Mouse (Mus musculus) layer of hippocampus, adult 11-12 months (tissue): Measurements from ENCODE around the gene Foxi3.
A peak's percentile ranks its signal among the peaks of the same experiment; 100 is the strongest.

Experiments used
- DNase-seq: peaks from one replicate; pipeline ENCODE4 v3.0.0; 2022; ENCODE audit warnings: low spot score

Foxi3 gene

DNA sequence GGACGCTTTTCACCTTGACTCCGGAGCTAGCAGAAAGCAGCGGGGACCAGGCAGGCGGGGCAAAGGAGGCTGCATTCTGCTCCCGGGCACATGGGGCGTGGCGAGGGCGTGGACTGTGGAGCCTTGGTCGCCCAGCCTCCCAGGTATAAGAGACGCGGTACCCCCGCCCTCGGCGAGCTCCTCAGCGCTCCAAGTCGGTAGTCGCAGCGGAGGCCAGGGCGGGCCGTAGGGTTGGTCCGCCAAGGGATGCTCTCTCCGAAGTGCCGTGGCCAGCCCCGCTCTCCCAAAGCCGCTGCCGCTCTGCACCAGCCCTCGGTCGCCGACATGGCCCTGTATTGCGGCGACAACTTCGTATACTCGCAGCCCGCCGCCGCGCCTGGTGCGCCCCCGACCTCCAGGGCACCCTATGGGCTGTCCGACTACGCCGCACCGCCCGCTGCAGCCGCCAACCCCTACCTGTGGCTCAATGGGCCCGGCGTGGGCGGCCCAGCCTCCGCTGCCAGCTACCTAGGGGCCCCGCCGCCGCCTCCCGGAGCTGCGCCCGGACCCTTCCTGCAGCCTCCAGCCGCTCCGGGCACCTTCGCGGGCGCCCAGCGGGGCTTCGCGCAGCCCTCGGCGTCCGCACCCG is at the start of gene Foxi3:
Gene Foxi3 (plus strand): TSS at position 247 of the 628 bp plus-strand sequence.
- no peak for DNase-seq

GRCm38 (mm10) chr6:70909572-70909971 is 46.8 kb upstream of the Foxi3 start:
- DNase-seq, result no peak

- DNase-seq, result no peak
These were observed 46.0 kb upstream of the Foxi3 start for GRCm38 (mm10) chr6:70910285-70910684.

GRCm38 (mm10) chr6:70911668-70912395 is 44.5 kb upstream of the Foxi3 start:
- DNase-seq, result peak; percentile 60

- no peak for DNase-seq
These were observed 44.0 kb upstream of the Foxi3 start for GRCm38 (mm10) chr6:70912396-70912765.

DNA sequence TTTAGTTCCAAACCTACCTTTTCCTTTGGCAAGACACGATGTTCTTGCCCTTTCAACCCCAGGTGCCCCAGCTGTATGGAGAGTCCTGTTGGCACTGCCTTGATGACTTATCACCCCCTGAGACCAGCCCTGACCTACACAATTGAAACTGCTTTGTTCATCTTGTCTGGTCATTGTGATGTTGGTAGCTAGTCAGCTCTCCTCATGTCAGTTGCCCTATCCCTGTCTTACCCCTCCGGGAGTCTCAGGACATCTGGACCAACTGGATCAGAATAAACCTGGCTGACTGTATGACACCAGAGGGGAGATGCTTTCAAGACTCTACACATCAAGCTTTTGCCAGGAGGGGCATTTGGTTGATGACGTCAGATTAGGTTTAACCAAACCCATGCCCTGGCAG is 37.5 kb upstream of the Foxi3 start, which contains the start of gene Tex37:
Gene Tex37 (minus strand): TSS at position 101 of the 400 bp plus-strand sequence.
- no peak for DNase-seq

DNA sequence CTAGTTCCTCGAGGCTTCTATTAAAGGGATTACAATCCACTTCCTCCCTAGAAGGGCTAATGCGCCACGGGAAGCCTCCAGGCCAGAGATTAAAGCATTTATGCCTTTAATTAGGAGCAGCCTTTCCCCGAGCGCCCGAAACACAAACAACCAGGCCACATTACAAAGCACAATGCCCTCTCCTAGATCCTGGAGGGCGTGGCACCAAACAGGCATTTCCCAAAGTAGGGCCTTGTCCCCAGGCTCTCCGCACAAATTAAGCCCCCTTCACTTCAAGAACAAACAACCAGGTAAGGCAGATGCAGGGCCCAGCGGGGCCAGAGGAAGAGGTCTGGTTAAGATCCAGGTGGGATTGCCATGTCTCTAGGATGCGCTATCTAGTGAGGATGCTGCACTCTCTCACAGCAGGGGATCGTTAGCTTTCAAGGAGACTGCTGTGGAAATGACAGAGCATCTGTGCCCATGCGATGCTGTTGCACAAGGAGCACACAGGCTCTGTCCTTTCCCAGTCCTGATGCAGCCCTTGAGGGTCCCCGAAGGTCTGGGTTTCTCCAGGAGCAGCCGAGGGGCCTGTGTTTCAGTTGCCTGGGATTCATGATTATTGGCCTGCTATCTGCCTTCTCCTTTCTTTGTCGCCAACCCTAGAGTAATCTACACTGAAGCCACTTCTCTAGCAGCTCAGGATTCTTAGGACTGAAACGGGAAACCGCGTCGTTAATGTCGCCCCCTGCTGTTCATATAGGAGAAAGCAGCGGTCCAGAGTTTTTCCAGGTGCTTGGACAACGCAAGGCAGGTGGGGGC is 34.9 kb upstream of the Foxi3 start:
- peak; percentile 44 for DNase-seq

GRCm38 (mm10) chr6:70931801-70932200 is 24.5 kb upstream of the Foxi3 start:
- no peak for DNase-seq

DNA sequence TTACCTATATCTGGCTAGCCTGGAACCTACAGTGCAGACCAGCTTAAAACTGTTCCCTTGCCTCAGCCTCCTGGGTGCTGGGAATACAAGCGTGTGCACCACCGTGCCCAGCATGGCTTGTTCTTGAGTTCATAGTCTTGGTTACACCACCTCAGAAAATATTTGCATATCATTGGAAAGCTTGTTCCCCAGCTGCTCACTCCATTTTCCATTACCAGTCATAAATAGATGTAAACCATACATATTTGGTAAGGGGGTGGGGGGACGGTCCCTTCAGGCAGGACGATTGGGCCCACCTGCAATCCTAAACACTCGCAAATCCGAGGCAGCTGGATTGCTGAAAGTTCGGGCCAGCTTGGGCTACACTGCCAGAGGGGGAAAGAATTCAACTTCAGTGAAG is 3.1 kb upstream of the Foxi3 start:
- no peak for DNase-seq

GRCm38 (mm10) chr6:70954040-70954439 is 2.3 kb upstream of the Foxi3 start:
- no peak for DNase-seq

- DNase-seq, result no peak
These were observed 985 bp upstream of the Foxi3 start for GRCm38 (mm10) chr6:70955291-70955800.

DNA sequence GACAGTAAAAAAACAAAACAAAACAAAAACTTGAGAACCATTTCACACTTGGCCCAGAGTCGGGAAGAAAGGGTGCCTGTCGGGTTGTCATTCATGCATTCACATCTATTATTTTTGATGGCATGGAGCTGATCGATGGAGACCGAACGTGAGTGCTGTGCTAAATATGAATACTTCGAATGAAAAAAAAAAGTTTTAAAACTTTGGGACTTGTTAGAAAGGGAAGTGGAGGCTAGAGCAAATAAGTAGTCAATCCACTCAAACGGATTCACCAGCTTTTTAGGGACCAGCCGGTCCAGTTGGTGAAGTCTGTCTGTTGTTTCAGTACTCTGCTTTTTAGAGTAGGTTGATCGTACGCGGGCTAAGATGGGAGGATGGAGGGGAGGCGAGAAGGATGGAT is 490 bp upstream of the Foxi3 start:
- DNase-seq, result no peak

DNA sequence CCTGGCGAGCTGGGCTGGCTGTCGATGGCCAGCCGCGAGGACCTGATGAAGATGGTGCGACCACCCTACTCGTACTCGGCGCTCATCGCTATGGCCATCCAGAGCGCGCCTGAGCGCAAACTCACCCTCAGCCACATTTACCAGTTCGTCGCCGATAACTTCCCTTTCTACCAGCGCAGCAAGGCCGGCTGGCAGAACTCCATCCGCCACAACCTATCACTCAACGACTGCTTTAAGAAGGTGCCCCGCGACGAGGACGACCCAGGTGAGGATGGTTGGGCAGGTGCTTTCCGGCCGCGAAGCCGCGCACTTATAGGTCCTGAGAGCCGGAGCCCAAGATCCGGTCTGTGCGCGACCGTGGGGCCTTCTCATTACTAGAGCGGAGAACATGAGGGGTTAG is 605 bp downstream of the Foxi3 start:
- no peak for DNase-seq

DNA sequence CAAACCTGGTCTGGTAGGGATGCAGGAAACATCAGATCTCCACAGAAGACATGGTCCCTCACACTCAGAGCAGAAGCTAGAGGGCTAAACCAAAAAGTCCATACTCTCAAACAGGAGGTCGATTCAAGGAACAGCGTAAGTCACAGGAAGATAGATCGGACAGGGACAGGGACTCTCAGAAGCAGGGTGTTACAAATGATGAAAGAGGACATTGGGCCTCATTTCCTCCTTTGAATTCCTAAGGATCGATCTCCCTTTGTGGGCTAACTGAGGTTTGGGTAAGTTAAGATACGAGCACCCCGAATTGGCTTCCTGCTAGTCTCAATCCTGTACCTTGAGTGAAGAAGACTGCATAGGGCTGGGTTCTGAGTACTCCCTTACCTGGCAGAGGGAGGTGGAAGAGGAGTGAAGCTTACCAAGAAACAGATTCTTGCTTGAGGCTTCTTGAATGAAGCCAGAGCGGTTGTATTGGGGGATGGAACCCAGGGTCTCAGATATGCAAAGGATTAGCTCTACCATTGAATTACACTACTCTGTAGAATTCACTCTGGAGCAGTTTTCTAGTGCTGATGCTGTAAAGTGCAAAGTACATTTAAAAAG is 1.1 kb downstream of the Foxi3 start:
- no peak for DNase-seq

DNA sequence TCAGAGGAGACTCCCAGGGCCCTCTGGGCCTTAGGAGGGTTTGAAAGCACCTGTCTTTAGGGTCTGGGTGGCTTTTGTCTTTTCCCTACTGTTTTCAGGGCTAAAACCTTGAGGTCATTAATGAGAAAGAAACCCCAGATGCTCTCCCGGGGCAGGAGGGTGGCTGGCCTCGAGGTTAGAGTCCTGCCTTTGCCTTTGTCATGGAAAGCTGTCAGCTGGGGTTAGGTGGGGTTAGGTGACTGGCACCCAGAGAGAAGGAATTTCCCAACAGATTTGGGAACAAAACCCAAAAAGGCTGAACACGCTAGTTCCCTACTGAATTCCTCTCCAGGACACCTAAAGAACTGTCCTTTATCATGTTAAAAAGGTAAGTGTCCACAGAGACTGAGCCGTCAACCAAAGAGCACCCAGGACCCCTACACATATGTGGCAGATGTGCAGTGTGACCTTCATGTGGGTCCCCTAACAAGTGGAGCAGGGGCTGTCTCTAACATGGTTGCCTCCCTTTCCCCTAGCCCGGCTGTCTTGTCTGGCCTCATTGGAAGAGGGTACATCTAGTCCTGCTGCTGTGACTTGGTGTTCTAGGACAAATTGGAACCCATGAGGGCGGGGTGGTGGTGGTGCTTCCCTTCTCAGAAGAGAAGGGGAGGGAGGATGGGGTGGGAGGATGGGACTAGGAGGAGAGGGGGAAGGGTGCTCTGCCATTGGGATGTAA is 7.9 kb downstream of the Foxi3 start:
- DNase-seq, result no peak

GRCm38 (mm10) chr6:70965694-70966093 is 9.4 kb downstream of the Foxi3 start:
- DNase-seq, result no peak

- DNase-seq, result no peak
These were observed 11.1 kb downstream of the Foxi3 start for GRCm38 (mm10) chr6:70967422-70967821.

GRCm38 (mm10) chr6:70968291-70968690 is 12.0 kb downstream of the Foxi3 start:
- DNase-seq, result no peak

- no peak for DNase-seq
These were observed 16.7 kb downstream of the Foxi3 start for GRCm38 (mm10) chr6:70973066-70973465.

DNA sequence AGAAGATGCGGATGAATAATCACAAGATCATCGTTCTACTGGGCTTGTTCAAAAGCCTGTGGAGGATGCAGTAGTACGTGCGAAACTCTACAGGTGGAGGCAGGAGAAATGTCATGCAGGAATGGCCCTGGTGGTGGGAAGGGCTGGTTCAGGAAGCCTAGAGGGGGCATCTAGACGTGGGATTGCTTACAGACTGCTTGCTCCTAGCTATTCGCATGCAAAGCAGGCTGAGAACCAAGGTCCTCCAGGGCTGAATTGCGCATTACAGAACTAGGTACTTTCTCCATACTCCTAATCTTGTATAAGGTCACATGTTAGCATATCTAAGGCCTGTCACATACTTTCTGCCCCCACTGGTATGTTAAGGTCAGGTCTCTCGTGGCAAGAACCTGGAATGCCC is 24.7 kb downstream of the Foxi3 start:
- DNase-seq, result no peak

DNA sequence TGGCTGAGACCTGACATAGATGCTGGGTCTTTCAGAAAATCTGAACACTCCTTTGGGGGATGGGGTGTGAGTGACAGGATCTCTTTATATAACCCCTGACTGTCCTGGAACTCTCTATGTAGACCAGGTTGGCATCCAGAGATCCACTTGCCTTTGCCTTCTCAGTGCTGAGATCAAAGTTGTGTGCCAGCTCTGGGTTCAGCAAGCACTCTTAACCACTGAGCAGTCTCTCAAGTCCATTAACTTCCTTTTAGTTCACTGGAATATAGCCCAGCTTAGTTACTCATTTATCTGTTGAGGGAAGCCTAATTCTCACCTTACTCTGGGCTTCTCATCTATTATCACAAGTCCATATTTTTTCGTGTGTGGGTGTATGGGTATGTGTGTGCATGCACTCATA is 26.1 kb downstream of the Foxi3 start:
- DNase-seq, result no peak

- no peak for DNase-seq
These were observed 30.4 kb downstream of the Foxi3 start for GRCm38 (mm10) chr6:70986683-70987082.
